In the genomic region with DNA sequence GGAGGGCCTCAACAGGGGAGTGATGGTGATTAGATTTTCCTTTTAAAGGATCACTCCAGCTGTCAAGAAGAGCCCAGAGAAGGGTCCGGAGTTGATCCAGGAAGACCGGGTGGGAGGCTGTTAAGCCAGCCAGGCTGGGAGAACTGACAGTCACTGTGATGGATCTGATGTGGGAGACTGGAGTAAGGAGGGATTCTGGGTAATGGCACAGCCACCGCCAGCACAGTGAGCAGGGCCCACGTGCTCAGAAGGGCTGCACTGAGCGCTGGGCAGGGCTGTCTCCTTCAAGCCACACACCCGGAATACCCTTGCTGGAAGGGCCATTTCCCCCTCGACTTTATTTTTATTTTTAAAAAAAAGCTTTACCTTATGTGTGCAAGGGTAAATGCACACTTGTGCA, we compare ENCODE assay signal across 16 mouse cellular contexts. TPM values are rescaled to one million over a fixed set of nuclear protein-coding genes. Genes with fewer than 3 reads are reported as not detected.
DNase-seq lines count a peak whose midpoint lies in the region; ATAC-seq and TF ChIP-seq lines count a peak whose summit lies in the region.
"Had no signal": no experiment of that assay in that cellular context is flagged by ENCODE, and none has a peak within 500 bp of the region (broad histone marks: within the 10 kb centered on the region; RNA-seq: fewer than 3 reads in every experiment).

No protein-coding gene starts in this region.

- H3K4me1 ChIP-seq in forebrain, embryonic 12.5 days, result peaks cover 46% of the 10 kb centered on the region
- H3K4me1 ChIP-seq in forebrain, postnatal 0 days (ENCODE audit: insufficient read depth), result peaks cover 13% of the 10 kb centered on the region; the same call in 1 of the 2 replicates
- H3K4me1 ChIP-seq in midbrain, embryonic 12.5 days, result peaks cover 43% of the 10 kb centered on the region
- H3K4me1 ChIP-seq in midbrain, embryonic 16.5 days (ENCODE audit: control insufficient read depth, insufficient read depth, low read length), result peaks cover 25% of the 10 kb centered on the region
- peaks cover 53% of the 10 kb centered on the region for H3K4me1 ChIP-seq in neural tube, embryonic 13.5 days (replicated peaks)
- no peaks in the 10 kb centered on the region for H3K4me1 ChIP-seq in kidney, adult 2 months (ENCODE audit: control insufficient read depth, insufficient read depth, low read length)

- DNase-seq in forebrain, postnatal 0 days, result no peak
- DNase-seq in brain, embryonic 14.5 days (ENCODE audit: low read depth), result peak; percentile 61
- DNase-seq in kidney, adult 11 months, result no peak
- no peak for DNase-seq in kidney, adult 2 months
- DNase-seq: gastrocnemius, postnatal 25 days; heart, postnatal 14 days; liver; lung, adult 2 months had no signal

- no peak overlapping the region for H3K4me3 ChIP-seq in forebrain, embryonic 12.5 days (replicated peaks)
- H3K4me3 ChIP-seq in forebrain, postnatal 0 days (ENCODE audit: low read depth, low read length), result no peak overlapping the region
- no peak overlapping the region for H3K4me3 ChIP-seq in midbrain, embryonic 12.5 days
- no peak overlapping the region for H3K4me3 ChIP-seq in midbrain, embryonic 16.5 days (ENCODE audit: low read depth, low read length)
- no peak overlapping the region for H3K4me3 ChIP-seq in neural tube, embryonic 13.5 days
- H3K4me3 ChIP-seq in kidney, adult 2 months (ENCODE audit: insufficient read depth, low read depth, low read length), result no peak overlapping the region
- H3K4me3 ChIP-seq: heart, embryonic 10.5 days; intestine, embryonic 15.5 days had no signal

- peak overlapping the region; percentile 47; the same call in 1 of the 2 replicates for H3K27ac ChIP-seq in forebrain, embryonic 12.5 days
- H3K27ac ChIP-seq in forebrain, postnatal 0 days (ENCODE audit: low read depth, low read length), result no peak overlapping the region
- H3K27ac ChIP-seq in midbrain, embryonic 12.5 days (replicated peaks), result 0 out of 2 replicates have a peak overlapping the region, but pooled peaks have one; percentile 5
- no peak overlapping the region for H3K27ac ChIP-seq in midbrain, embryonic 16.5 days (ENCODE audit: low read length)
- no peak overlapping the region for H3K27ac ChIP-seq in neural tube, embryonic 13.5 days (replicated peaks)
- no peak overlapping the region for H3K27ac ChIP-seq in kidney, adult 2 months (ENCODE audit: insufficient read depth, low read depth, low read length)
- H3K27ac ChIP-seq: heart, embryonic 10.5 days; intestine, embryonic 15.5 days; kidney, postnatal 0 days had no signal

- TF ChIP-seq CTCF in forebrain, postnatal 0 days (IDR thresholded peaks at IDR 0.05; ENCODE audit: low read depth), result no peak
- no peak for TF ChIP-seq CTCF in brain, embryonic 14.5 days (IDR thresholded peaks at IDR 0.05; ENCODE audit: borderline replicate concordance, extremely low read depth, insufficient read depth, insufficient read length)
- no peak for TF ChIP-seq CTCF in kidney, adult 2 months (conservative IDR thresholded peaks at IDR 0.05; ENCODE audit: insufficient read depth, insufficient read length, low read depth, low read length)

- H3K9ac ChIP-seq in forebrain, embryonic 12.5 days, result no peak overlapping the region
- no peak overlapping the region for H3K9ac ChIP-seq in forebrain, postnatal 0 days
- H3K9ac ChIP-seq in midbrain, embryonic 12.5 days (replicated peaks), result no peak overlapping the region
- H3K9ac ChIP-seq in midbrain, embryonic 16.5 days (ENCODE audit: low read depth, low read length), result no peak overlapping the region
- no peak overlapping the region for H3K9ac ChIP-seq in neural tube, embryonic 13.5 days
- H3K9ac ChIP-seq: intestine, embryonic 15.5 days had no signal

- WGBS in forebrain, embryonic 12.5 days, result 34% methylated on average over 7 of the region's 7 CpGs
- 29% methylated on average over 7 of the region's 7 CpGs for WGBS in forebrain, postnatal 0 days
- 47% methylated on average over 7 of the region's 7 CpGs for WGBS in midbrain, embryonic 12.5 days
- WGBS in midbrain, embryonic 16.5 days, result 34% methylated on average over 7 of the region's 7 CpGs
- 24% methylated on average over 7 of the region's 7 CpGs for WGBS in neural tube, embryonic 13.5 days
- 23% methylated on average over 7 of the region's 7 CpGs for WGBS in kidney, adult 2 months

- peaks cover 18% of the 10 kb centered on the region for H3K27me3 ChIP-seq in forebrain, embryonic 12.5 days
- H3K27me3 ChIP-seq in forebrain, postnatal 0 days (ENCODE audit: insufficient read depth, low read length), result no peaks in the 10 kb centered on the region
- peaks cover 59% of the 10 kb centered on the region for H3K27me3 ChIP-seq in midbrain, embryonic 12.5 days
- no peaks in the 10 kb centered on the region for H3K27me3 ChIP-seq in midbrain, embryonic 16.5 days (ENCODE audit: control insufficient read depth, insufficient read depth, low read depth, low read length)
- H3K27me3 ChIP-seq in neural tube, embryonic 13.5 days, result peaks cover 95% of the 10 kb centered on the region
- no peaks in the 10 kb centered on the region for H3K27me3 ChIP-seq in kidney, adult 2 months (replicated peaks; ENCODE audit: control insufficient read depth, insufficient read depth, low read length)

- no peak for TF ChIP-seq POLR2A in brain, embryonic 14.5 days (IDR thresholded peaks at IDR 0.05; ENCODE audit: borderline replicate concordance, extremely low read depth, insufficient read depth, insufficient read length, poor library complexity, severe bottlenecking)
- no peak for TF ChIP-seq POLR2A in kidney, adult 2 months (IDR thresholded peaks at IDR 0.05; ENCODE audit: low read depth, low read length)

- H3K9me3 ChIP-seq in forebrain, embryonic 12.5 days, result no peaks in the 10 kb centered on the region
- no peaks in the 10 kb centered on the region for H3K9me3 ChIP-seq in forebrain, postnatal 0 days (ENCODE audit: low read length)
- no peaks in the 10 kb centered on the region for H3K9me3 ChIP-seq in midbrain, embryonic 12.5 days
- H3K9me3 ChIP-seq in midbrain, embryonic 16.5 days (replicated peaks; ENCODE audit: control insufficient read depth, low read length, poor library complexity, severe bottlenecking), result no peaks in the 10 kb centered on the region
- no peaks in the 10 kb centered on the region for H3K9me3 ChIP-seq in neural tube, embryonic 13.5 days
- H3K9me3 ChIP-seq: heart, embryonic 10.5 days; intestine, embryonic 15.5 days had no signal

- no peaks in the 10 kb centered on the region for H3K36me3 ChIP-seq in forebrain, embryonic 12.5 days (replicated peaks)
- H3K36me3 ChIP-seq in forebrain, postnatal 0 days (ENCODE audit: insufficient read depth), result no peaks in the 10 kb centered on the region
- no peaks in the 10 kb centered on the region for H3K36me3 ChIP-seq in midbrain, embryonic 12.5 days
- no peaks in the 10 kb centered on the region for H3K36me3 ChIP-seq in midbrain, embryonic 16.5 days (ENCODE audit: control insufficient read depth, insufficient read depth, low read length)
- H3K36me3 ChIP-seq in neural tube, embryonic 13.5 days, result no peaks in the 10 kb centered on the region
- no peaks in the 10 kb centered on the region for H3K36me3 ChIP-seq in kidney, adult 2 months (ENCODE audit: control insufficient read depth, insufficient read depth, low read length)
- H3K36me3 ChIP-seq: heart, embryonic 10.5 days; intestine, embryonic 15.5 days had no signal

- ATAC-seq in forebrain, embryonic 12.5 days (ENCODE audit: low FRiP score), result peak; percentile 65
- no peak for ATAC-seq in forebrain, postnatal 0 days
- ATAC-seq in midbrain, embryonic 12.5 days (ENCODE audit: low FRiP score, low read depth), result no peak; the same call in 1 of the 2 replicates
- no peak for ATAC-seq in midbrain, embryonic 16.5 days
- ATAC-seq in neural tube, embryonic 13.5 days (ENCODE audit: low read depth), result peak; percentile 69
- ATAC-seq: activated CD4-positive, CD25-positive, alpha-beta regulatory T cell, adult 4 months; intestine, embryonic 15.5 days had no signal

- no peak overlapping the region for H3K4me2 ChIP-seq in forebrain, embryonic 12.5 days
- no peak overlapping the region for H3K4me2 ChIP-seq in forebrain, postnatal 0 days (ENCODE audit: low read depth)
- H3K4me2 ChIP-seq in midbrain, embryonic 12.5 days (replicated peaks), result no peak overlapping the region
- H3K4me2 ChIP-seq in midbrain, embryonic 16.5 days (ENCODE audit: low read length), result no peak overlapping the region
- H3K4me2 ChIP-seq in neural tube, embryonic 13.5 days, result no peak overlapping the region
- H3K4me2 ChIP-seq: intestine, embryonic 15.5 days had no signal

RNA-seq across cellular contexts. Expression of gene Cdh22, which starts 29.7 kb away (rescaled TPM):
- 10.6 and 11.4 TPM in 2 replicates for polyA plus RNA-seq in forebrain, embryonic 12.5 days (2016; fragmentation: Nextera tagmentation; extraction: Ambion mirVana)
- total RNA-seq in forebrain, postnatal 0 days (2014; rRNA removed), result 11.5 and 24.6 TPM in 2 replicates
- 7.1 and 10.4 TPM in 2 replicates for polyA plus RNA-seq in forebrain, postnatal 0 days (2015; fragmentation: Nextera tagmentation; extraction: Ambion mirVana)
- polyA plus RNA-seq in midbrain, embryonic 12.5 days (2016; fragmentation: Nextera tagmentation; extraction: Ambion mirVana), result 14.8 and 18.8 TPM in 2 replicates
- 13.9 and 15.4 TPM in 2 replicates for polyA plus RNA-seq in midbrain, embryonic 16.5 days (2015; fragmentation: Nextera tagmentation; extraction: Ambion mirVana)
- 14.7 and 25.7 TPM in 2 replicates for polyA plus RNA-seq in brain, embryonic 14.5 days (2012; rRNA removed)
- 11.1 and 11.4 TPM in 2 replicates for polyA plus RNA-seq in neural tube, embryonic 13.5 days (2015; fragmentation: Nextera tagmentation; extraction: Ambion mirVana)
- polyA plus RNA-seq in kidney, adult 2 months (2012; rRNA removed), result 0.05 and 0.19 TPM in 2 replicates
- polyA plus RNA-seq: activated CD4-positive, CD25-positive, alpha-beta regulatory T cell, adult 4 months had no signal

Comparison
In these comparisons a context has a peak if more than half of its experiments do, and no peak if none do; other contexts are left out.
1. ATAC-seq: peak in forebrain, embryonic 12.5 days (single experiment) and neural tube, embryonic 13.5 days (single experiment); none in forebrain, postnatal 0 days (single experiment), midbrain, embryonic 12.5 days (single experiment) and midbrain, embryonic 16.5 days (single experiment).
2. H3K27ac ChIP-seq: peak in forebrain, embryonic 12.5 days (single experiment) and midbrain, embryonic 12.5 days (single experiment); none in forebrain, postnatal 0 days (single experiment), midbrain, embryonic 16.5 days (single experiment), neural tube, embryonic 13.5 days (single experiment) and kidney, adult 2 months (single experiment).